Mouse (Mus musculus) left cerebral cortex, postnatal 4 days (tissue): ENCODE data around the gene Fam187b. TPM values are rescaled to one million over a fixed set of nuclear protein-coding genes. Genes with fewer than 3 reads are reported as not detected.

Experiments used
- DNase-seq: peaks from one replicate; pipeline ENCODE4 v3.0.0-alpha.2; 2022
- intact Hi-C: fragments of 180-260 bp; cut with DNase I; formaldehyde crosslinking; loops from one replicate; pipeline ENCODE4 v1.15.1; 2025
- total RNA-seq, 2 experiments: library from RNA; stranded (reverse); gene quantifications; 2 replicates each; pipeline ENCODE4 v1.2.3; 2021

Fam187b gene
- total RNA-seq, 2 experiments from 2014 or later = 0.42 TPM; not detected in 1

GRCm38 (mm10) chr7:31008175-31008574 lies 34.6 kb downstream of the Fam187b start:
- intact Hi-C loops = no loop called here
- no peak for DNase-seq

GRCm38 (mm10) chr7:31008889-31009288 lies 35.3 kb downstream of the Fam187b start:
- no peak for DNase-seq
- intact Hi-C loops = no loop called here

GRCm38 (mm10) chr7:31012971-31013370 lies 39.4 kb downstream of the Fam187b start:
- peak; percentile 42 for DNase-seq
- intact Hi-C loops = no loop called here

GRCm38 (mm10) chr7:31017104-31017901 lies 43.7 kb downstream of the Fam187b start:
- DNase-seq = peak; percentile 39
- intact Hi-C loops = no loop called here

- no peak for DNase-seq
- intact Hi-C loops = no loop called here
These were observed 55.0 kb downstream of the Fam187b start for GRCm38 (mm10) chr7:31028609-31029008.

- intact Hi-C loops = no loop called here
These were observed 57.1 kb downstream of the Fam187b start for GRCm38 (mm10) chr7:31030717-31031116.

GRCm38 (mm10) chr7:31031731-31032130 lies 58.1 kb downstream of the Fam187b start:
- no peak for DNase-seq
- intact Hi-C loops = no loop called here

More at GRCm38 (mm10) chr7:31030717-31031116, 57.1 kb downstream of the Fam187b start:
- no peak for DNase-seq

GRCm38 (mm10) chr7:31033409-31034165 lies 60.0 kb downstream of the Fam187b start:
- intact Hi-C loops = no loop called here
- no peak for DNase-seq

GRCm38 (mm10) chr7:31034789-31035188 lies 61.2 kb downstream of the Fam187b start:
- DNase-seq = no peak
- intact Hi-C loops = no loop called here

- intact Hi-C loops = no loop called here
- DNase-seq = no peak
These were observed 61.7 kb downstream of the Fam187b start for GRCm38 (mm10) chr7:31035291-31035690.

GRCm38 (mm10) chr7:31036917-31037316 lies 63.3 kb downstream of the Fam187b start:
- DNase-seq = no peak
- intact Hi-C loops = no loop called here

- intact Hi-C loops = no loop called here
These were observed 64.1 kb downstream of the Fam187b start for GRCm38 (mm10) chr7:31037675-31038074.

GRCm38 (mm10) chr7:31039011-31039410 lies 65.4 kb downstream of the Fam187b start:
- intact Hi-C loops = no loop called here
- DNase-seq = no peak

More at GRCm38 (mm10) chr7:31037675-31038074, 64.1 kb downstream of the Fam187b start:
- DNase-seq = no peak

Other genes with a start within 250 kb of the Fam187b start
- gene Tmem147, start 244.2 kb upstream of the Fam187b start, total RNA-seq = 100 to 1,000 TPM; 130 to 146 TPM
- not detected for gene Gapdhs, start 230.1 kb upstream of the Fam187b start, total RNA-seq
- 10 to 100 TPM in 1 of 2 experiments, 1 to 10 TPM in 1; 8.5 to 12.2 TPM for gene Sbsn, start 222.3 kb upstream of the Fam187b start, total RNA-seq
- gene Dmkn, start 210.0 kb upstream of the Fam187b start, total RNA-seq = 1 to 10 TPM; 1.4 to 1.7 TPM
- not detected for gene Krtdap, start 185.9 kb upstream of the Fam187b start, total RNA-seq
- gene Ffar2, start 150.0 kb upstream of the Fam187b start, total RNA-seq = not detected
- gene Ffar3, start 117.6 kb upstream of the Fam187b start, total RNA-seq = not detected
- gene Ffar1, start 112.2 kb upstream of the Fam187b start, total RNA-seq = not detected
- under 1 TPM; 0.44 to 0.48 TPM for gene Cd22, start 93.4 kb upstream of the Fam187b start, total RNA-seq
- 1 to 10 TPM; 1.3 to 3.4 TPM for gene Mag, start 58.9 kb upstream of the Fam187b start, total RNA-seq
- gene Hamp2, start 49.1 kb upstream of the Fam187b start, total RNA-seq = not detected
- gene Hamp, start 29.8 kb upstream of the Fam187b start, total RNA-seq = not detected
- 100 to 1,000 TPM in 1 of 2 experiments, 10 to 100 TPM in 1; 92.8 to 105 TPM for gene Usf2, start 17.0 kb upstream of the Fam187b start, total RNA-seq
- 10 to 100 TPM; 12.5 to 12.8 TPM for gene Lsr, start 326 bp upstream of the Fam187b start, total RNA-seq
- 10 to 100 TPM; 23.5 to 25.4 TPM for gene Fxyd5, start 68.7 kb downstream of the Fam187b start, total RNA-seq
- gene Fxyd7, start 77.7 kb downstream of the Fam187b start, total RNA-seq = 100 to 1,000 TPM; 108 to 159 TPM
- 1 to 10 TPM; 8.4 to 8.7 TPM for gene Fxyd1, start 83.4 kb downstream of the Fam187b start, total RNA-seq
- 1 to 10 TPM; 2.4 to 2.7 TPM for gene Lgi4, start 85.6 kb downstream of the Fam187b start, total RNA-seq
- not detected for gene Fxyd3, start 102.9 kb downstream of the Fam187b start, total RNA-seq
- gene Hpn, start 141.5 kb downstream of the Fam187b start, total RNA-seq = 1 to 10 TPM; 1.4 to 1.6 TPM
- 10 to 100 TPM; 58.6 to 66.7 TPM for gene Scn1b, start 153.2 kb downstream of the Fam187b start, total RNA-seq
- gene Gramd1a, start 182.1 kb downstream of the Fam187b start, total RNA-seq = 100 to 1,000 TPM; 184 to 195 TPM